Mouse (Mus musculus): ENCODE results near the gene Slfnl1.

Slfnl1 gene

GRCm38 (mm10) chr4:120531986-120532385 lies at the start of gene Slfnl1:
Slfnl1 (plus strand) TSS chr4:120532231.
- in situ Hi-C loops (cut with MboI; ENCODE audit: unreplicated experiment in 2 of 2), result no loop called here

GRCm38 (mm10) chr4:120487707-120488106 lies 44.3 kb upstream of the Slfnl1 start:
- in situ Hi-C loops (cut with MboI; ENCODE audit: unreplicated experiment in 2 of 2), result no loop called here

GRCm38 (mm10) chr4:120506955-120507354 lies 25.1 kb upstream of the Slfnl1 start:
- in situ Hi-C loops (cut with MboI; ENCODE audit: unreplicated experiment in 2 of 2), result no loop called here

GRCm38 (mm10) chr4:120511203-120511602 lies 20.8 kb upstream of the Slfnl1 start:
- in situ Hi-C loops (cut with MboI; ENCODE audit: unreplicated experiment in 2 of 2), result no loop called here

GRCm38 (mm10) chr4:120514366-120514765 lies 17.7 kb upstream of the Slfnl1 start:
- in situ Hi-C loops (cut with MboI; ENCODE audit: unreplicated experiment in 2 of 2), result no loop called here

GRCm38 (mm10) chr4:120516491-120516890 lies 15.5 kb upstream of the Slfnl1 start:
- in situ Hi-C loops (cut with MboI; ENCODE audit: unreplicated experiment in 2 of 2), result no loop called here

GRCm38 (mm10) chr4:120516907-120517306 lies 15.1 kb upstream of the Slfnl1 start:
- in situ Hi-C loops (cut with MboI; ENCODE audit: unreplicated experiment in 2 of 2), result no loop called here

- in situ Hi-C loops (cut with MboI; ENCODE audit: unreplicated experiment in 2 of 2), result no loop called here
Observed at GRCm38 (mm10) chr4:120517335-120517734, 14.7 kb upstream of the Slfnl1 start.

GRCm38 (mm10) chr4:120521761-120522160 lies 10.3 kb upstream of the Slfnl1 start:
- in situ Hi-C loops (cut with MboI; ENCODE audit: unreplicated experiment in 2 of 2), result no loop called here

GRCm38 (mm10) chr4:120522351-120522750 lies 9.7 kb upstream of the Slfnl1 start:
- in situ Hi-C loops (cut with MboI; ENCODE audit: unreplicated experiment in 2 of 2), result no loop called here

GRCm38 (mm10) chr4:120523092-120523491 lies 8.9 kb upstream of the Slfnl1 start:
- in situ Hi-C loops (cut with MboI; ENCODE audit: unreplicated experiment in 2 of 2), result no loop called here

GRCm38 (mm10) chr4:120528171-120528570 lies 3.9 kb upstream of the Slfnl1 start:
- in situ Hi-C loops (cut with MboI; ENCODE audit: unreplicated experiment in 2 of 2), result no loop called here

GRCm38 (mm10) chr4:120538664-120539063 lies 6.6 kb downstream of the Slfnl1 start:
- in situ Hi-C loops (cut with MboI; ENCODE audit: unreplicated experiment in 2 of 2), result no loop called here

GRCm38 (mm10) chr4:120544896-120545295 lies 12.9 kb downstream of the Slfnl1 start:
- in situ Hi-C loops (cut with MboI; ENCODE audit: unreplicated experiment in 2 of 2), result no loop called here

GRCm38 (mm10) chr4:120556592-120556991 lies 24.6 kb downstream of the Slfnl1 start:
- in situ Hi-C loops (cut with MboI; ENCODE audit: unreplicated experiment in 2 of 2), result no loop called here

- in situ Hi-C loops (cut with MboI; ENCODE audit: unreplicated experiment in 2 of 2), result no loop called here
Observed at GRCm38 (mm10) chr4:120565726-120566125, 33.7 kb downstream of the Slfnl1 start.

GRCm38 (mm10) chr4:120568005-120568404 lies 36.0 kb downstream of the Slfnl1 start:
- in situ Hi-C loops (cut with MboI; ENCODE audit: unreplicated experiment in 2 of 2), result no loop called here

- in situ Hi-C loops (cut with MboI; ENCODE audit: unreplicated experiment in 2 of 2), result no loop called here
Observed at GRCm38 (mm10) chr4:120569025-120569424, 37.0 kb downstream of the Slfnl1 start.

GRCm38 (mm10) chr4:120569486-120570437 lies 37.7 kb downstream of the Slfnl1 start, which contains the start of gene Ctps:
Ctps (minus strand) TSS chr4:120570276.
- in situ Hi-C loops (cut with MboI; ENCODE audit: unreplicated experiment in 2 of 2), result no loop called here

- in situ Hi-C loops (cut with MboI; ENCODE audit: unreplicated experiment in 2 of 2), result no loop called here
Observed at GRCm38 (mm10) chr4:120570438-120571069, 38.5 kb downstream of the Slfnl1 start.

- in situ Hi-C loops (cut with MboI; ENCODE audit: unreplicated experiment in 2 of 2), result no loop called here
Observed at GRCm38 (mm10) chr4:120571070-120571464, 39.0 kb downstream of the Slfnl1 start.

GRCm38 (mm10) chr4:120571691-120572090 lies 39.7 kb downstream of the Slfnl1 start:
- in situ Hi-C loops (cut with MboI; ENCODE audit: unreplicated experiment in 2 of 2), result no loop called here
